Mouse (Mus musculus) spleen, adult 12 weeks (tissue): ENCODE measurements around the gene Zdhhc12.
A peak's percentile ranks its signal among the peaks of the same experiment; 100 is the strongest.

Experiments
- DNase-seq: peaks from one replicate; pipeline ENCODE4 v3.0.0; 2022; ENCODE audit warnings: low spot score

The Zdhhc12 gene

DNA sequence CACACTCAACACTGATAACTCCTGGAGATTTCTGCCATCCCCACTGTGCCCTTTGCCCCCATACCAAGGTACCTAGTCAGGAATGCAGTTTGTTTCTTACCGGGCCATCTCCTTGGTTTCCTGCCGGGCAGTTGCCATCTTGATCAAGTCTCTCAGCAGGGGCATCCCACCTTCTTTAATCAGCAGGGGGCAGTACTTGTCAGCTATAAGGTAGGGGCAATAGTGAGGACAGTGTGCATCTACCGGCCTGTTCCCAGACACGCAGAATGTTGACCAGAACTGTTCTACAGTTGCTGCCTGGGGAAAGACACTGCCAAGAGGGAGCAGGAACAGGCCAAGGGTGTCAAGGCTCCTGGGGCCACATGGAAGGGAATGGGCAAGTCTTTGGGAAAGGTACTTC lies 6.8 kb upstream of the Zdhhc12 start:
- no peak for DNase-seq

DNA sequence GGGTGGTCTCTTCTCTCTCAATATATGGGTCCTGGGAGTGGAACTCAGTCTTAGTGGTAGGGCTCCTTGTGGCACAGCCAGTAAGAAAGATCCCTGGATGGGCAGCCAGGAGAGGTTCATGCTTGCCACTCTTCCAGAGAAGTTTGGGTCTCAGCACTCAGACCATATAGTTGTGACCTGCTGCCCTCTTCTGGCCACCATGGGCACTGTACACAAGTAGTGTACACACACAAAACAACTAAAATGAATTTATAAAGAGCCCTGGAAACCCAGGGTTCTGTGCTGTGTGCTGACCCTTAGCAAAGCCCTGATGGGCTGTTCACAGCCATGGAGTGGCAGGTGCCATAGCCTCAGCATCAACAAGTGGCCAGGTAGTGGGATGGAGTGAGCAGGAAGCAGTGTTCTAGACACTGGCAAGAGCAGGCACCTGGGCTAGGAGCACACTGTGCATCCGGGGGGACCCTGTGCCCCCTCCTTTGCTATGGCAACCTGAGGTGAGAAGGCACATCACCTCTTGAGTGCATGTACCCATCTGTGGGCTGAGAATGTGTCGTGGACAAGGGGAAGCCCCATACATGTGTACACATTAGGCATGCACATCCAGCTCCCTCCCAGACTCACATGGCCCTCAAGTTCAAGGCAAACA lies 2.6 kb upstream of the Zdhhc12 start:
- DNase-seq: no peak

DNA sequence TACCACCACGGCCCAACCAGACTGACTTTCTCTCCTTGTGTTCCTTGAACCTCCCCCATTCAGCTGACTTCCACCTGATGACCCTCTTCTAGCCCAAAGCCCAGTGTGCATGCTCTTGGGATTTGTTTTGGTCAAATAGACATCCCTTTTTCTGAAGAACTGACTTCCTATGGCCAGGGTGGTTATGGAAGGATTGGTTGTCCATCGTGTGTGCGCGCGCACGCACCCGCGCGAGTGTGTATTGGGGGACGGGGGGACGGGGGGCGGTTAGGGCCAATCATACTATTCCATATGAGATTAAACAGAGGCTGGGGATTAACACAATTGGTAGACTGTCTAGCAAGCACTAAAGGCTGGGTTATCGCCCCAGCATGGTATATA lies 750 bp upstream of the Zdhhc12 start:
- no peak for DNase-seq

DNA sequence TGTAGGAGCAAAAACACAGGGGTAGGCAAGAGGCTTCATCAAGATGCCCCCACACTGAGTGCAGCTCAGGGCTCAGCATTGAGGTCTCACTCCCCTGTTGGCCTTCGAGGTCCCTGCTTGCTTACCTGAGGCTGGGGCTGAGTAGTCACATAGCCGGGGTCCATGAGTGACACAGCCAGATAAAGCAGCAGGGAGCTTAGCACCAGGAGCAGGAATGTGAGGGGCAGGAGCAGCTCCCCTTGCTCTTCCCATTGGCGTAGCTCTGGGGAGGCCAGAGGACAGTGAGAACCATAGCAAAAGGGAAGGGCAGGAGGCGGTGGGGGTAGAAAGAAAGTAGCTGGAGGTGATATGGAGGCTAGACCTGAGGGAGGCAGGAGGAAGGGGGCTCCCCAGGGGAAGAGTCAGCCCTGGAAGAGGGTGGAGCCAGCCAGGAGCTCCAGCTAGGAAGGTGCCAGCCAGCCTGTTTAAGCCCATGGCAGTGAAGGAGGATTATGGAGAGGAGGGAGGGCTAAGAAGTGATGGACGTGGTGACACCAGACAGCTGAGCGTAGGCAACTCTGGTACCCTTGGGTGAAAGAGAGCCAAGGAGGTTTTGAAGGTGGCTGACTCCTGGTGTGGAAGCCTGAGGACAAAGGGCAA lies 1.0 kb downstream of the Zdhhc12 start:
- DNase-seq: no peak

DNA sequence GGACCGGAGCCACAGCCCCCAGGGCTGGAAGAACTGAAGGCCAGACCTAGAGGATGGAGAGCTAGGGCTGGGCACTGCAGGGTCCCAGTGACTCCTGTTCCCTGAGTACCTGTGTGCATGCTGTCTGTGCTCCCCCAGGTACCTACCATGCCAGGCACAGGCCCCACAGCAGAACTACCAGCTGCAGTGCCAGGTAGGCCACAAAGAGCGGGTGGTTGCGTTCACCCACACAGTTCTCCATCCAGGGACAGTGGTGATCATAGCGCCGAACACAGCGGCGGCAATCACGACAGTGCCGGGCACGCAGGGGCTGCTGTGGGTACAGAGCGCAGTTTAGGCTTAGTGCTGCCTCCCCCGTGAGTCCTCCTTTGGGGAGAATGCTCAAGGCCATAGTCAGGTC lies 1.9 kb downstream of the Zdhhc12 start:
- no peak for DNase-seq

DNA sequence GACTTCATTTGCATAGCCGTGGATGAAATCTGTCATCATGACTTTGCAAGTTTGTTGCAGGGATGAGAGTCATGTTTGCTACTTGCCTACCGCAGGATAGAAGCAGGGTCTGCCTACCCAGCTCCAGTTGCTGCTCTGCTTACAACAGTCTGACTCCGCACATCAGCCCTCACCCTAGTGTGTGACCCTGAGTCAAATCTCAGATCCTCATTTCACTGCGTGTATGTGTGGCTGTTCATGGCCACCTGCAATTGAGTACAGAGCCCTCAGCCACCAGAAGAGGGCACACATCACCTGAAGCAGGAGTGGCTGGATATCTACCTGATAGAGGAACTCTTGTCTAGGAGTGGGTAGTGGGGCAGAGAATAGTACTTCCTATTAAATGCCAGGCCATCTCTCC lies 6.1 kb downstream of the Zdhhc12 start:
- no peak for DNase-seq

DNA sequence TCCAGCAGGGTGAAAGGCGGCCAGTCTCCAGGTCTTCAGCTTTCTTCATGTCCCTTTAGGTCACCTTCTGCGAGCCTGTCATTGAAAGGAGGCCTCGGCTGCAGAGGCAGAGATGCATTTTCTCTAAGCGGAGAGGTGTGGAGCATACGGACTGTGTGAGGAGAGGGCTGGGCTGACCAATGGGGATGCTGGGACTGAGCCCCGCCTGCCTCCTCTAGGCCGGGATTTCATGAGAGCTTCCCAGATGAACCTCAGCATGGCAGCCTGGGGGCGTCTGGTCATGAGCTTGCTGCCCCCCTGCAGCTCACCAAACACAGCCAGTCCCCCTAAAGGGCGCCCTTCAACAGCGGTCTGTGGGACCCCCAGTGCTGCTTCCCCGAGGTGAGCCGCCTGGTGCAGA lies 8.8 kb downstream of the Zdhhc12 start:
- no peak for DNase-seq

DNA sequence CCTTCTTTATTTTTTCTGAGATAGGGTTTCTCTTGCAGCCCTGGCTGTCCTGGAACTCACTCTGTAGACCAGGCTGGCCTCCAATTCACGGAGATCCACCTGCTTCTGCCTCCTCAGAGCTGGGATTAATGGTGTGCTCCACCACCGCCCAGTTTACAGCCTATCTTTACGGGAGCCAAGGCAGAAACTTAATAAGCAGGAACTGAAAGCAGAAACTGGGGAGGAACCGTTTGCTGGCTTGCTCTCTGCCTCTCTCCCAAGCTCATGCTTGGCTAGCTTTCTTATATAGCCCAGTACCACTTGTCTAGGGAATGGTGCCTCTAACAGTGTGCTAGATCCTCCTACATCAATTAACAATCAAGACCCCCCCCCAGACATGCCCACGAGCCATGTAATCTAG lies 9.3 kb downstream of the Zdhhc12 start:
- DNase-seq: no peak

DNA sequence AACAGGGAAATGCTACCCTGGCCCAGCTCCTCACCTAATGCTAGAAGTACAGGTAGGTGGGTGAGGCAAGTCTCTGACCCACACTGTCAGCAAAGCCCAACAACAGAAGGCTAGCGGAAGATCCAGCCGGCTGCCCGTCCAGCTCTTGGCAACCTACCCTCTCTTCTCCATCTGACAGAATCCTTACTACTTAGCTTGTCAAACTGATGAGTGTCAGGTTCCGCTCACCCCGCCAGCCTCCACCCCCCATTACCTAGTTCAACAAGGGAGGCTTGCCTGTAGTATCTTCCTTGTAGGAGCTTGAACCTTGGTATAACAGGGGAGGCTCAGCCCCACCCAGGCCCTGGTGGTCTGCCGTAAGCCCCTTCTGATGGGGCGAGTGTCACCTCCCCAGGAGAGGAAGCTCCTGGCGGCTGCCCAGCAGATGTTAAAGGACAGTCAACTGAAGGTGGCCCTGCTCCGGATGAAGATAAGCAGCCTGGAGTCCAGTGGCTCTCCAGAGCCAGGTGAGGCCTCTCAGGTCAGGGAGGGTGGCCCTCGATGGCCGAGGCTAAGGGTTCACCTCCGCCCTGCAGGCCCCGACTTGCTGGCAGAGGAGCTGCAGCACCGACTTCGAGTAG lies 13.2 kb downstream of the Zdhhc12 start:
- no peak for DNase-seq

DNA sequence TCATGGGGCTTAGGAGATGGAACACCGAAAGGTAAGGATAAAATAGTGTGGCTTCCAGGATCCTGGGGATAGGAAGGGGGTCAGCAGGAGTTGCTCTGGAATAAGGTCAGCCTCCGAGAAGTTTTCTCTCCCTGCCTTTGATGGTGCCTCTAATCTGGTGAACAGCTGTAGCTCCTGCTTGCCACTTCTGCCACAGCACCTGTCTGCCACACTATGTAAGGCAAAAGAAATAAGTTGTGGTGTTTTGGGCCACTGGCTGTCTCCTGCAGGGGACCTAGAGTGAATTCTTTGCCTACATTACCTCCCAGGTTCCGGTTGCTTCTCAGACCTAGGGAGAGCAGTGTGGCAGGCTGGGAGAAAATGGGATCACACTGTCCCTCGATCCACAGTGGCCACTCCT lies 14.7 kb downstream of the Zdhhc12 start:
- DNase-seq: no peak

DNA sequence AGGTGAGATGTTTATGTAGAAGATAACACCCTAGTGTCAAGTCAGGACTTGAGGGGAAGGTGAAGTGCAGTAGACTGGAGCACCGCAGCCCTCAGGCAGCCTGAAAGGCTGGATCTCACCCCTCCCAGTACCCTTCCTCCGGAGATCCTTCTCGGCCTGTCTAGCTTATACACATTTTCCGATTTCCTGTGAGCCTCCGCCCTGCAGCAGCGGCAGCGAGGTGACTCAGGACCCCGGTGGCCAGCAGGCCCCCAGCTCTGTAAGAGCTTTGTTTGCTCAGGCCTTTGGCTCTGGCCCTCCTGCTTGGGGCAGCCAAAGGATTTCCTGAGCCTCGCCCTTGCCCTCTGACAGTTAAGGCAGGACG lies 15.1 kb downstream of the Zdhhc12 start:
- DNase-seq: no peak

DNA sequence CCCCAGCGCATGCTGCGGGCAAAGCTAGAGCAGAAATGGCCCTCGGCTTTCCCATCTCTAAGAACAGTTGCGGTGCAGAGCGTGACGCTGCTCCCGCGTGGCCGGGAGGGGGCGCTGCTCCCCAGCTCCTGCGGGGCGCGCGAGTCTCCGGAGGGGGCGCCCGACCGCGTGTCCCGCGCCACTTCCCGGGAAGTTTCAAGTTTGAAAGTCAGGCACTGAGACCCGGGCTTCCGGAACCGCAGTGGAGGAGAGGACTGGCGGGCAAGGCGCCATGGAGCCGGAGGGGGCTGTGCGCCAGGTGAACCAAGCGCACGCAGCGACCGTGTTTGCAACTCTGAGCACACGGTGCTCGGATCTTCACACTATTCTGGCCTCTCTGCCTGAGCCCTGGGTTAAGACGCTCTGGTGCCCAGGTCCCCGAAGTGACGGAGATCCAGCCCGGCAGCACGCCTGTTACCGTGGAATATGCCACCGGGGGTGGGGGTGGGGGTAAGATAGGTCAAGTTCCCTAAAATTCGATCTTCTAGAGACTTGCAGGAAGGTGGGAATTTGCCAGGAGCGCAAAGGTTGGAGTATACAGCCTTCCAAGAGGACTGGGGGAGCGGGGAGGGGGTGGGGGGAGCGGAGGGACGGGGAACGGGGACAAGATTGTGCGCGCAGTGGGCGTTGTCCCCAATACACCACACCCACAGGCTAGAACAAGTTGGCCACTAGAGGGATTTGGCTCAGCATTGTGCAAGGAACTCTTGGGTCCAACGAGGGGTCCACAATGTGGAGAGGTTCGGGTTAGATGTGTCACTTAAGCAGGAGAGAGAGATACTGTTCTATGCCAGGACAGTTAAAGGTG lies 15.7 kb downstream of the Zdhhc12 start, which contains the start of gene Pkn3:
Gene Pkn3 (plus strand): TSS at position 183 of the 847 bp plus-strand sequence.
- DNase-seq: peak; percentile 75

DNA sequence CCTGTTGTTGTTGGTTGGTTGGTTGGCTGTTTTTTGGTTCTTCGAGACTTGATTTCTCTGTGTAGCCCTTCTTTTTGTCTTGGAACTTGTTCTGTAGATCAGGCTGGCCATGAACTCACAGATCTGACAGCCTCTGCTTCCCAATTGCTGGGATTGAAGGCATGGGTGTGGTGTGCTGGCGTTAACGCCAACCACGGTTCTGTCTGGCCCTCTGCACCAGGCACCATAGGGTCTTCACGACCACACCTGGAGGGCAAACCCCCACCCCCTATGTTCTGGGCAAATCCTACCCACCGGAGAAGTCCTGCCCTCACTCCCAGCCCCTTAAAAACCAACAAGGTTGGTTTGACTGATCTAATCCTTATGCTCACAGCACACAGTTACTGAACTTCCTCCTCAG lies 16.5 kb downstream of the Zdhhc12 start:
- DNase-seq: no peak

DNA sequence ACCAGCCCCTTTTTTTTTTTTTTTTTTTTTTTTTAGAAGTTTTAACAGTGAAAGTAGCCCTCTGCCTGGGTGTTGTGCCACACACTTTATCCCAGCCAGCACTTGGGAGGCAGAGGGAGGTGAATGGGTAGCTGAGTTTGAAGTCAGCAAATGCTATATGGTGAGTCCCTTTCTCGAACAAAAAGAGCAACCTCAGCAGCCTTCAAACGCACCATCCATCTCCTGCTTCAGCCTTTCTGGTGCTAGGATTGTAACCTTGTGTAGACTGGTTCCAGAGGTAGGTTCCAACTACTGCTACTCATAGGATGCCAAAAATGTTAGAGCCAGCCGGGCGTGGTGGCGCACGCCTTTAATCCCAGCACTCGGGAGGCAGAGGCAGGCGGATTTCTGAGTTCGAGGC lies 17.0 kb downstream of the Zdhhc12 start:
- no peak for DNase-seq

DNA sequence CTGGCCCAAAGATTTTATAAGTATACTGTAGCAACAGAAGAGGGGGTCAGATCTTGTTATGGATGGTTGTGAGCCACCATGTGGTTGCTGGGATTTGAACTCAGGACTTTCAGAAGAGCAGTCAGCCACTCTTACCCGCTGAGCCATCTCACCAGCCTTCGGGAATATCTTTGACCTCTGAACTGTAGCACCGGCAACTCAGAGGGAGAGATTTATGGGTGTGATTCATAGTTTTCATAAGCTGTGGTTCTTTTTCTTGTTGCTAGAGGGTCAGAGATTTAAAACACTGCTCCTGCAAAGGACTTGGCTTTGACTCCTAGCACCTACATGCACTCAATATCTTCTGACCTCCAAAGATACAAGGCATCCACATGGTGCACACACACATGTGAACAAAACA lies 17.8 kb downstream of the Zdhhc12 start:
- DNase-seq: no peak

DNA sequence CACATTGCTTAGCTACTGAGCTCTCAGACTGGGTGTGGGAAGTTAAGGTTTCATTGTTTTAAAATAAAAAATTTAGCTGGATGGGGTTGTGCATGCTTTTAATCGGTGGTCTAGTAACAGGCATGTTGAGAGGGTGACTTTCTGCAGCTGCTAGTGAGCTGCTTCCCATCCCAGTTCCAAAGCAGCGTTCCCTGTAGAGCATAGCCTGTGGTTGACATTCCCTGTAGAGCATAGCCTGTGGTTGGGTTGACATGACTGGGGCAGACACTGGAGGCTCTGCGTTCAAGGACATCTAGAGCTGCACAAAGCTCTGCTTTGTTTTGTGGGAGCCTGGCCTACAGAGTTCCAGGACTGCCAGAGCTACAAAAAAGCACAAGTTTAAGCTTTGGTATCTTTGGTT lies 20.2 kb downstream of the Zdhhc12 start:
- no peak for DNase-seq

DNA sequence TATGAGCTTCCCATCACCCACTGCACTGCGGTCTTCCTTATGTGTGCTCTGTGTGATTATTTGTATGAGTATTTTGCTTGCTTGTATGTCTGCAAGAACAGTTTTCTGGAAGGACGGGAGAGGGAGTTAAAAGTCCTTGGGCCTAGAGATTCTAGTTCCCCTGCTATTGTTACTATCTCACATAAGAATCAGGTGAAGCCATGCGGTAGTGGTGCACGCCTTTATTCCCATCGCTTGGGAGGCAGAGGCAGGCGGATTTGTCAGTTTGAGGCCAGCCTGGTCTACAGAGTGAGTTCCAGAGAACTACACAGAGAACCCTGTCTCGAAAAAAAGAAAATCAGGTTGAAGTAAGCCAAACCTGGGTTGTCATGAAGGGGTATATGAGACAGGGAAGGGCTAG lies 20.6 kb downstream of the Zdhhc12 start:
- no peak for DNase-seq

DNA sequence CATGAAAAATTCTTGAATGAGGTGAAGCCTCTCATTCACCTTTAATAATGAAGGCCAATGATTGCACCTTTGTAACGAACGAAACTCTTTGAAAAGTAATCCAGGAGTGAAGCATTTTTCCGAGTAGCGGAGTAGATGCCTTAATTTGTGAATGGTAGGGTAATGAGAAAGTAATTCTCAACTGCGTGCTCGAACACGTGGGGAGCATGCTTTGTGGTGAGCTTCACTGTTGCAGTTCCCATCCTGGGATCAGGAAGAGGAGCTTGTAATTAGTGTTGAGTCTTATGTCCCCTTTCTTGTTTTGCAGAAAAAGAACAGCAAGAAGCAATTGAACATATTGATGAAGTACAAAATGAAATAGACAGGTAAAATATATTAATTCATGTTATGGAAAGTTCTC lies 25.5 kb downstream of the Zdhhc12 start:
- no peak for DNase-seq

DNA sequence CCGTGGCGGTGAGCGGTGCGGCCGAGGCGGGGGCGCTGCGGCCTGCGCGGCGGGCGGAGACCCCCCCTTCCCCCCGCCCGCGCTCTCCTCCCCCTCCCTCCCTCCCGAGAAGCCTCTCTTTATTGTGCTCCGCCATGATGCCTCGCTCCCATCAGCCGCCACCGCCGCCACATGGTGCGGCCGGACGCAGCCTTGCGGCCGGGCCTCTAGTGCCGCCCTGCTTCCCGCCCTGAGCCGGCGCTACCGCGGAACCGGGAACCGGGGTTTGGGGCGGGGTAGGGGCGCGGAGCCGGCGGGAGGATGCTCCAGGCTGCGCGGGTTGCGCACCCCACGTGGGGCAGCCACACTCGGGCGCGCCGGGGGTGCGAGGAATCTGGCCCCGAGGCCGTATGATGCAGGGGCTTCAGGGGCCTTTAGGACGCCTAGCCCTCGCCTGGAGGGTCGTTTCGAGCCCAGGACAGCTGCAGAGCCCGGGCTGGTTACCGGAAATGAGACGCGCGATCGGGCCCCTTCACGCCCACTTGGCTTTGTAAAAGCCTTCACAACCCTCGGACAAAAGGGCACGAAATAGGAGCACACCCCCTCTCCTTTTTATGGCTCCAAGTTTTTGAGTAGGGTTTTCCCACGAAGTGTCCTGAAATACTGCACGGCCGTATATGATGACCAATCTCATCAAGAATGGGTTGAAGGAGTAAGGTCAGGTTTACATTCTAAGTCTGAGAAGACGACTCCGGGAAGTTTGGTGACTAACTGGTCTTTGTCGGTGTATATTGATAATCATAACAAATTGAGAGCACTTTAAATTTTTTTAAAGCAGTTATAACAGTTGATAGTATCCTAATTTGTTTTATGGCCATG lies 26.2 kb downstream of the Zdhhc12 start:
- DNase-seq: peak; percentile 40

DNA sequence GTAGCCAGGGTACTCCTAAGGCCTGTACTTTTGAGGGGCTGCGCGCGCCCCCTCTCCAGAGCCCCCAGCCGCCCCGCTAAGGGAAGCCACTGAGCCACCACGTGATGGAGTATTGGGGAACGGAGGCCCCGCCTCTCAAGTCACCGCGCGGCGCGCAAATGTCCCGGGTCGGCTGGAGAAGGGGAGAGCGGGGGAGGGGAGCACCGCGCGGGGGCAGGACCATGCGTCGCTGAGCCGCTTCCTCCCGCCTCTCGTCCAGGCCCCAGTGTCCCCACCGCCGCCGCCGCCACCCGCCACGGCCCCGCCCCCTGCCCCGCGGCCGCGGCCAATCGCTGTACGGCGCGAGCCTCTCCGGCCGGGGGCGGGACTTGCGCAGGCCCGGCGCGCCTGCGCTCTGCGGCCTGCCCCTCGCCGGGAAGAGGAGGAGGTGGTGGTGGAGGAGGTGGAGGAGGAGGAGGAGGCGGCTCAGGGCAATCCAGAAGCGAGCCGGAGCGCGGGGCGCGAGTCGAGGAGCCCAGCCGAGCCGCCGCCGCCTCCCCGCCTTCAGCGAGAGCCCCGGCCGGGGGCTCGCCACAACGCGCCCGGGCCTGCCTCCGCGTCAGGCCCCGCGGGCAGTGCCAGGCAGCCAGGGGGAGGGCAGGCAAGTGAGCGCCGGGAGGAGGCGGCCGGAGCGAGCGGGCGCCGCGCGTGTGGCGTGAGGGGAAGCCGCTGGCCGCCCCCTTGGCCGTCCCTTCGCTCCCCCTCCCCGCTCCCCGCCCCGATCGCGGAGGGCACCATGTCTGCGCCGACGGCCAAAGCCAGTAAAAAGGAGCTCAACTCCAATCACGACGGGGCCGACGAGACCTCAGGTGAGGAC lies 27.2 kb downstream of the Zdhhc12 start:
- peak; percentile 91 for DNase-seq

DNA sequence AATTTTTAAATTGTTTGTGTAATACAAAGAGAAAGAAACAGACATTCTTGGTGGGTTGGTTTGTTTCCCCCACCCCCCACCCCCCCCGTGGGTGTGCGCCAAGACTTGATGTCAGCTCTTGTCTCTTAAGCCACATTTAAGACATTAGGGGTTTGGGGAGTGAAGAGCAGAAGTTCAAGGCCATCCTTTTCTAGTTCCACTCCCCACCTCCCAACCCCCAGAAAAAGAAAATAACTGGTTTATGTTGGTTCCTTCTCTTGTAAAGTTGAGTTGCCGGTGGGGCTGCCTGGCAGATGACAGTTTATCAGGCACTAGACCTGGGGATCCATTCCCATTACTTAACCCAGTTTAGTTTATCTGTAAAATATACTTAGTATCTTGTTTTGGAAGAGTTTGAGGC lies 29.1 kb downstream of the Zdhhc12 start:
- DNase-seq: no peak
